Mouse (Mus musculus) thymus, postnatal 10 days (tissue): ENCODE results near the gene Ppp1r1c.
"Not testable (repeated sequence)": the region's sequence is repeated elsewhere in the genome, so short reads cannot be mapped to it uniquely, and the experiment has no call there.

Source experiments
- DNase-seq, 2 experiments: peaks; one replicate each; pipeline ENCODE4 v3.0.0; 2021; ENCODE audit warnings: low spot score in 2 of 2

Gene Ppp1r1c

GRCm38 (mm10) chr2:79744164-79744563 is 36.6 kb downstream of the Ppp1r1c start:
- no peak for DNase-seq

GRCm38 (mm10) chr2:79751685-79752084 is 44.1 kb downstream of the Ppp1r1c start:
- DNase-seq: no peak

GRCm38 (mm10) chr2:79760018-79760417 is 52.4 kb downstream of the Ppp1r1c start:
- no peak for DNase-seq

- no peak for DNase-seq
Measured at GRCm38 (mm10) chr2:79762723-79763388, 55.3 kb downstream of the Ppp1r1c start.

GRCm38 (mm10) chr2:79765032-79765431 is 57.5 kb downstream of the Ppp1r1c start:
- DNase-seq: no peak

- no peak for DNase-seq
Measured at GRCm38 (mm10) chr2:79765723-79766122, 58.1 kb downstream of the Ppp1r1c start.

- no peak for DNase-seq
Measured at GRCm38 (mm10) chr2:79768625-79769024, 61.0 kb downstream of the Ppp1r1c start.

GRCm38 (mm10) chr2:79770307-79770706 is 62.7 kb downstream of the Ppp1r1c start:
- no peak for DNase-seq

GRCm38 (mm10) chr2:79774372-79774771 is 66.8 kb downstream of the Ppp1r1c start:
- peak in 1 of 2 experiments; percentile 50 for DNase-seq

- no peak for DNase-seq
Measured at GRCm38 (mm10) chr2:79777801-79778200, 70.2 kb downstream of the Ppp1r1c start.

GRCm38 (mm10) chr2:79780772-79781171 is 73.2 kb downstream of the Ppp1r1c start:
- DNase-seq: no peak

- no peak for DNase-seq
Measured at GRCm38 (mm10) chr2:79785541-79786134, 78.1 kb downstream of the Ppp1r1c start.

GRCm38 (mm10) chr2:79786467-79786866 is 78.9 kb downstream of the Ppp1r1c start:
- no peak for DNase-seq

- DNase-seq: no peak
Measured at GRCm38 (mm10) chr2:79793186-79793585, 85.6 kb downstream of the Ppp1r1c start.

GRCm38 (mm10) chr2:79797444-79797843 is 89.9 kb downstream of the Ppp1r1c start:
- no peak for DNase-seq

- no peak for DNase-seq
Measured at GRCm38 (mm10) chr2:79798627-79799026, 91.0 kb downstream of the Ppp1r1c start.

GRCm38 (mm10) chr2:79815708-79816484 is 108.3 kb downstream of the Ppp1r1c start:
- no peak for DNase-seq

- no peak for DNase-seq
Measured at GRCm38 (mm10) chr2:79819543-79819942, 112.0 kb downstream of the Ppp1r1c start.

GRCm38 (mm10) chr2:79825853-79826252 is 118.3 kb downstream of the Ppp1r1c start:
- DNase-seq: no peak

GRCm38 (mm10) chr2:79839090-79839489 is 131.5 kb downstream of the Ppp1r1c start:
- DNase-seq: no peak

- DNase-seq: no peak
Measured at GRCm38 (mm10) chr2:79839513-79839912, 131.9 kb downstream of the Ppp1r1c start.

- DNase-seq: not testable (repeated sequence)
Measured at GRCm38 (mm10) chr2:79847396-79847795, 139.8 kb downstream of the Ppp1r1c start.

GRCm38 (mm10) chr2:79856874-79857273 is 149.3 kb downstream of the Ppp1r1c start:
- DNase-seq: no peak
